Mouse (Mus musculus) hindlimb bud, embryonic 11.5 days (tissue): Measurements from ENCODE around the gene Ugt1a10.
"Not testable (repeated sequence)": the region's sequence is repeated elsewhere in the genome, so short reads cannot be mapped to it uniquely, and the experiment has no call there.

Experiments
- DNase-seq: peaks from one replicate; pipeline ENCODE4 v3.0.0-alpha.2; 2012; ENCODE audit warnings: low read depth, low spot score; ENCODE audit errors: extremely low spot score

The Ugt1a10 gene

GRCm38 (mm10) chr1:88137264-88137663 lies 82.1 kb downstream of the Ugt1a10 start:
- no peak for DNase-seq

GRCm38 (mm10) chr1:88138145-88138544 lies 83.0 kb downstream of the Ugt1a10 start:
- DNase-seq = no peak

GRCm38 (mm10) chr1:88140492-88140891 lies 85.3 kb downstream of the Ugt1a10 start:
- DNase-seq = not testable (repeated sequence)

GRCm38 (mm10) chr1:88143966-88144675 lies 88.9 kb downstream of the Ugt1a10 start:
- not testable (repeated sequence) for DNase-seq

- peak; percentile 5 for DNase-seq
Observed at GRCm38 (mm10) chr1:88145278-88145677, 90.1 kb downstream of the Ugt1a10 start.

GRCm38 (mm10) chr1:88150133-88150532 lies 94.9 kb downstream of the Ugt1a10 start:
- not testable (repeated sequence) for DNase-seq

GRCm38 (mm10) chr1:88158430-88158829 lies 103.2 kb downstream of the Ugt1a10 start:
- no peak for DNase-seq

GRCm38 (mm10) chr1:88165711-88166110 lies 110.5 kb downstream of the Ugt1a10 start, which contains the start of gene Ugt1a5:
Ugt1a5 (plus strand) TSS chr1:88166012.
- no peak for DNase-seq

- DNase-seq = not testable (repeated sequence)
Observed at GRCm38 (mm10) chr1:88172190-88172589, 117.0 kb downstream of the Ugt1a10 start.

- no peak for DNase-seq
Observed at GRCm38 (mm10) chr1:88179657-88180056, 124.5 kb downstream of the Ugt1a10 start.

GRCm38 (mm10) chr1:88186325-88186935 lies 131.2 kb downstream of the Ugt1a10 start:
- no peak for DNase-seq

- DNase-seq = no peak
Observed at GRCm38 (mm10) chr1:88192136-88192535, 136.9 kb downstream of the Ugt1a10 start.

- DNase-seq = no peak
Observed at GRCm38 (mm10) chr1:88195687-88196086, 140.5 kb downstream of the Ugt1a10 start.

GRCm38 (mm10) chr1:88197443-88197842 lies 142.3 kb downstream of the Ugt1a10 start:
- DNase-seq = no peak

GRCm38 (mm10) chr1:88199996-88200395 lies 144.8 kb downstream of the Ugt1a10 start:
- DNase-seq = no peak

- no peak for DNase-seq
Observed at GRCm38 (mm10) chr1:88200456-88200855, 145.3 kb downstream of the Ugt1a10 start, which contains the start of gene Ugt1a2. Ugt1a2 (plus strand) TSS chr1:88200601.

- peak; percentile 33 for DNase-seq
Observed at GRCm38 (mm10) chr1:88205294-88205922, 150.2 kb downstream of the Ugt1a10 start, which contains the start of gene Dnajb3. Dnajb3 (minus strand) TSS chr1:88205782.

GRCm38 (mm10) chr1:88206843-88207479 lies 151.8 kb downstream of the Ugt1a10 start:
- DNase-seq = no peak

- no peak for DNase-seq
Observed at GRCm38 (mm10) chr1:88211812-88212211, 156.6 kb downstream of the Ugt1a10 start, which contains the start of gene Ugt1a1. Ugt1a1 (plus strand) TSS chr1:88211959.

GRCm38 (mm10) chr1:88212341-88213045 lies 157.3 kb downstream of the Ugt1a10 start:
- DNase-seq = no peak

- no peak for DNase-seq
Observed at GRCm38 (mm10) chr1:88213061-88213460, 157.9 kb downstream of the Ugt1a10 start.
